Mouse (Mus musculus) T-cell, adult 66 days (primary cell): ENCODE measurements around the gene Mmp12. TPM values are rescaled to one million over a fixed set of nuclear protein-coding genes. Genes with fewer than 3 reads are reported as not detected.

ENCODE experiments used
- total RNA-seq, 2 experiments: library from RNA; stranded (reverse); gene quantifications; 3 replicates in 1 of 2; 4 replicates in 1 of 2; pipeline ENCODE4 v1.2.4; 2023

Gene Mmp12
- total RNA-seq = 1 to 10 TPM in 1 of 2 experiments, not detected in 1; 1.3 TPM

DNA sequence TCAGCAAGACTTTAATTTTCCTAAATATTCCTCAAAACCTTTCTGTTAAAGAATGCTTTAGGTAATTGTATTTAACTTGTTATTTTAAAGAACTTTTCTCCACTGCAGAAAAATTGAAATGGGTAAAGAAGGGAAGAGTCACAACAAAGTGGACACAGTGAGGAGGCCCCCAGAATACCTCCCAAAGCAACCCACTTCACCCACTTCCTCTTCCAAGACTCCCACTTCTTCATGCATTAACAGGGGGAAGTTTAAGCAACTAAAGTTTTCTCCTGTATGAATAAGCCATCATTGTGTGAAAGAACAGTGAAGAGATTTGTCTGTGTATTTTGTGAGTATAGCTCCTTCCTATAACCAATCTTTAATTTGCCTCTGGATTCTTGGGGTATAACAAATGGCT is at the start of gene Mmp12:
Gene Mmp12 (plus strand): TSS at position 275 of the 400 bp plus-strand sequence.

DNA sequence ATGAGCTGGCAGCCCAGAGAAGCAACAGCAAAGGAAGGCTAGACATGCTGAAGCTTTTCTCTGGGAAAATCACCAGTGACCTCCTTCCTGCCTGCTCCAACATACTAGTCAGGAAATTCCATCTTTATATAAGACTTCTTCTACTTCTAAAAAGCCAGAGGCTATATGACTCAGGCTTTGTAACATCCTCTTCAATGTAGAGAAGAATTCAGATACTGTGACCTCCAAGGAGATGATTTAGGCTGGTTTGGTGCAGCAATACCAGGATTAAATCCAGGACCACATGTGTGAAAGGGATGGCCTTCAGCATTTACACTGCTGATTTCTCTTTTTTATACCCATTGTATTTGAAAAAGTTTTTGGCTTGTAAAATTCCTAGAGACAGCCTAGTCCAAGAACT is 43.8 kb downstream of the Mmp12 start, which contains the start of gene Mmp1b:
Gene Mmp1b (minus strand): TSS at position 101 of the 400 bp plus-strand sequence.

Other genes with a start within 250 kb of the Mmp12 start
- gene Dync2h1, start 159.9 kb upstream of the Mmp12 start, total RNA-seq = 1 to 10 TPM; 4.4 to 4.9 TPM
- 10 to 100 TPM; 75.7 to 76.9 TPM for gene Dcun1d5, start 159.9 kb upstream of the Mmp12 start, total RNA-seq
- gene Mmp13, start 71.9 kb upstream of the Mmp12 start, total RNA-seq = not detected
- not detected for gene Mmp1b, start 43.7 kb downstream of the Mmp12 start, total RNA-seq
- gene Mmp3, start 101.4 kb downstream of the Mmp12 start, total RNA-seq = not detected
- gene Mmp10, start 158.0 kb downstream of the Mmp12 start, total RNA-seq = not detected
- under 1 TPM in 1 of 2 experiments, not detected in 1; 0.23 TPM for gene Mmp8, start 214.1 kb downstream of the Mmp12 start, total RNA-seq
- gene Mmp27, start 227.0 kb downstream of the Mmp12 start, total RNA-seq = not detected